Mouse (Mus musculus) heart, adult 18-20 months (tissue): ENCODE data around the gene Itm2b. TPM values are rescaled to one million over a fixed set of nuclear protein-coding genes. Genes with fewer than 3 reads are reported as not detected.

ENCODE experiments used
- DNase-seq, 2 experiments: peaks; one replicate each; pipeline ENCODE4 v3.0.0; 2021 to 2022; ENCODE audit warnings: mixed read lengths in 1 of 2
- total RNA-seq, 2 experiments: library from RNA; stranded (reverse); gene quantifications; 2 replicates each; pipeline ENCODE4 v1.2.3; 2021

Gene Itm2b
- total RNA-seq, 2 experiments from 2014 or later: 736 to 802 TPM

DNA sequence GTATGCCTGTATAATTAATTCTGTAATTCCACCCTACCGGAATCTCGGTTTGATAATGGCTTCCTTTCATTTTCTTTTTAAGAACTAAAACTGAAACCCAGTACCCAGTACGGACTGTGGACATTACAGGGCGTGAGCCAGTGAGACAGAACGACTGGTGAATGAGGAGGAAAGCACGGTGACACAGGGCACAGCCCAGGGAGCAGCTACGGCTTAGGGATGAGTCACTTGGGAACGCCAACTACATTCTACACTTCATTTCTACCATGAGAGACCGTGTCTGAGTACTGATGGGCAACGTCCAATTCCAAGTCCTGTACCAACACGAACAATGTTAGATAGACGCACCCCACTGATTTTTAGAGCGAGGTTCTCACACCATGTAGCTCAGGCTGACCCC, 16.1 kb downstream of the Itm2b start:
- no peak for DNase-seq

- DNase-seq: no peak
Observed at GRCm38 (mm10) chr14:73368221-73368620, 16.9 kb downstream of the Itm2b start.

- DNase-seq: peak in 1 of 2 experiments; percentile 25
Observed at GRCm38 (mm10) chr14:73366278-73366677, 18.8 kb downstream of the Itm2b start.

DNA sequence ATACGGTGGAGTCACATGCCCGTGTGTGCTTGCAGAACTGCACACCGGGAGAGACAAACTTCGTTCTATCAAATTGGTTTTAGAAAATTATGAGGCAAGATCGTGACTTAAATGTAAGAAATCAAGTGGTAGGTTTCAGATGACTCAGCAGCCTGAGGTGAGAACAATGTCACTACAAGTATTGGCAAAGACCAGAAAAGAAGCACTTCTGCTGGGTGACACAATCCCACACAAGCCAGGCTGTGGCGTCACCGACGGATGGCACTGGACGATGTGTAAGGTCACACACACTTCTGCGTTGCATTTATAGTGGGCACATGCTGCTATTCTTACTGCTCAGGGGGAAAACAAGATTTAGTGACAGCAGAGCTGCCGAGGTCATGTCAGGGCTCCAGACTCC, 21.3 kb downstream of the Itm2b start:
- no peak for DNase-seq

DNA sequence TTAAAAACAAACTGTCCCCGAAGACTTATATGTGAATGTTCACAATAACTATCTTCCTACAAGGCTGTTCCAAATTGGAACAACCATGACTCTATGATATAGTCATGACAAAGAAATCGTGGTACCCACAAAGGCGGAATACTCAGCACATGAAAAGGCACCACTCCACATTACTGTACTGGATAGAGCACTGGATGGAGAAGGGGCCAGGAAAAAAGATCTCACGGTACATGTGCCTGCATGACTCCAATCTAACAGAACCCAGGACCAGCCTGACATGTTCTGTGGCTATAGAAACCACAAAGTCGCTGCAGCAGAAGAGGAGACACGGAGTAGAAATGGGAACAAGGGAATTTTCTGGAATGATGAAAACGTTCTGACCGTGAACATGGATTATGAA, 30.4 kb downstream of the Itm2b start:
- DNase-seq: no peak

- no peak for DNase-seq
Observed at GRCm38 (mm10) chr14:73351118-73351517, 34.0 kb downstream of the Itm2b start.

- no peak for DNase-seq
Observed at GRCm38 (mm10) chr14:73350029-73350428, 35.1 kb downstream of the Itm2b start.

DNA sequence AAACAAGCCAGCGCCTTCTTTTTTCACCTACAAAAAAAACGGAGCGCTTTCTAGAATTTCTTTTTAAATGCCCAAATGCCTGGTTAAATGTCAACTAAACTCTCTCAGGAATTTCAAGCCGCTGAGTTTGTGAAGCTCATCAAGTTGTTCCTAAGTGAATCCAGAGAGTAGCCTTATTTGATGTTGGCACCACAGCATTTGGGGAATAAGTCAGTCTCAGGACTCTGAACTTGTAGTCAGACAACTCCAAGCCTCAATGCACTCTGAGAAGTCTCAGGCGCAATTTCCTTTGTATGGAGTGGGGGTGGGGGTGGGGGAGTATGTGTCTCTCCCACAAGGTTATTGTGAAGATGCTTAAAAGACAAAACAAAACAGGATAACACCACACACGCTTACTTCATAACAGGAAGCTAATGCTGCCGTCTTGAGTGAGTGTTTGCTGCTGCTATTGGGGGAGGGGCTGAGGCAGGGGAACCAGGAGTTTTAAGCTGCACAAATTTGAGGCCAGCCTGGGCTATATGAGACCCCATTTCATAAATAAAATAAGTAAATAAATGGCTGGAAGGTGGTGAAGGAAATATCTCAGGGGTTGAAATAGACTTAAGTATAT, 35.9 kb downstream of the Itm2b start:
- no peak for DNase-seq

GRCm38 (mm10) chr14:73347302-73347701, 37.8 kb downstream of the Itm2b start:
- peak; percentile 42 to 45 for DNase-seq

DNA sequence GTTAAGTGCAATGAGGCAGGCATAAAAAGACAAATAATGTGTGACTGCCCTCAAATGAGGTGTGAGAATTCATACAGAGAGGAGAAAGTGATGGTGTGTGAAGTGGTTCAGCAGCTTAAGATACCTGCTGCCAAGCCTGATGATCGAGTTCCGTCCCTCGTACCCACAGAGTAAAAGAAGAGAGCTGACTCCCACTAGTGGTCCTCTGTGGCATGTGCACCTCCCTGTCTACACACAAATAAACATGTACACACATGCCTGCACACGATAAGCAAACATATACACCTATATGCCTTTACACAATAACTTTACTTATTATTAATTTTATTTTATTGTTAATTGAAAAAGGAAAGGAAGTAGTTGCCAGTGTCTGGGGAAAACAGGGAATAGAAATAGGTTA, 39.5 kb downstream of the Itm2b start:
- peak in 1 of 2 experiments; percentile 1 for DNase-seq

- DNase-seq: no peak
Observed at GRCm38 (mm10) chr14:73340051-73340755, 44.9 kb downstream of the Itm2b start.

GRCm38 (mm10) chr14:73339615-73340014, 45.5 kb downstream of the Itm2b start:
- DNase-seq: no peak

GRCm38 (mm10) chr14:73336316-73337080, 48.6 kb downstream of the Itm2b start:
- no peak for DNase-seq

DNA sequence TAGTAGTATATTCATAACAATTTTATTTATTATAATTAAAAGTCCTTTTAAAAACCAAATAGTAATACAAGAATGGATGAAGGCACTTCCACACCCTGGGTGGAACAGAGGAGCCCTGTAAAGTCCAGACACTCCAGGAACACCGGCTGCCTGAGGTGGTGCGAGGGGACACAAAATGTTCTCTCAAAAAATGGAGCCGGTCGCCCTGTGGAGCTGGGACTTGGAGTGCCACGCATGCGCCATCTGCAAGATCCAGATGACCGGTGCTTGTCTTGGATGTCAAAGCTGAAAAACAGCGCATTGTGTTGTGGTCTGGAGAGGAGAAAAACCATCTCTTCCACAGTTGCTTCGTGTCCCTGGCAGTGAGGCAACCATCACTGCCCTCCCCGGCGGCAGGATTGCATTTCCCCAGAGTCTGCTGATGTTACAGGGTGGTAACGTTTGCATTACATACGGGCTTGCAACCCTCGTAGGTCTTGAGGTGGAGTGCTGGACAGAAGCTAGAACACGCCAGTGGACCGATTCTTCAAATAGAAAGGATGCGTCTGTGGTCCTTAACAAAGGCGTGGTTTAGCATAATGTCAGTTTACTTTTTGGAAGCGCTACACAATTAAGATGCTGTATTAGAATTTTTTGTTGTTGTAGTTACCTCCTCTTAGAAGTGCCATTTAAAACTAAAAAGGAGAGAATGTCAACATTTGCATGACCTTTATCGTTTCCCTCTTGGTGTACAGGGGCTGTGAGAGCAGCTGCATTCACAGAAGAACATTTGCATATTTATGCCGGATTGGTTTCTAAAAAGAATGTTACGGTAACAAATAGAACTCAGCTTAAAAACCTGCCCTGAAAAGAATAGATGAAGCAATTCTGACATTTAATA, 49.9 kb downstream of the Itm2b start:
- DNase-seq: no peak

GRCm38 (mm10) chr14:73333880-73334279, 51.2 kb downstream of the Itm2b start:
- peak in 1 of 2 experiments; percentile 27 for DNase-seq

- no peak for DNase-seq
Observed at GRCm38 (mm10) chr14:73331386-73331785, 53.7 kb downstream of the Itm2b start.

DNA sequence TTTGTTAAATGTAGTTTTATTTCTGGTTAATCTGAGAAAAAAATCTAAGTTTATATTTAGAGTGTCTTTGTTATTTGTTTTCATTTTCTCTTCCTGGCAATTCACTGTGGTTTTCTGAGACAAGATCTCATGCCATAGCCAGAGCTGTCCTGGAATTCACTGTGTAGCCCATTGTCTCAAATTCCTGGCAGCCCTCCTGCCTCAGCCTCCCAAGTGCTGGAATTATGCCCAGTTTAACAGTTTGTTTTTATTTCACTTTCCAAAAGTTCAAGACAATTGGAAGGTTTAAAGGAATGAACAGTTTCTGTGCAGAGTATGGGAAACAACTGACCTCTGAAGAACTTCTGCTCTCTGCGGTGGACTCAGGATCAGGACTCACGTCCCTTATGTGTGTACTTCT, 55.2 kb downstream of the Itm2b start:
- no peak for DNase-seq

GRCm38 (mm10) chr14:73326511-73326910, 58.6 kb downstream of the Itm2b start:
- no peak for DNase-seq

- DNase-seq: peak; percentile 89 to 92
Observed at GRCm38 (mm10) chr14:73325456-73326381, 59.4 kb downstream of the Itm2b start, which contains the start of gene Rb1. Gene Rb1, minus strand, starts transcription at chr14:73325822.

GRCm38 (mm10) chr14:73324634-73325455, 60.2 kb downstream of the Itm2b start:
- peak; percentile 57 to 65 for DNase-seq
